Mouse (Mus musculus): ENCODE measurements around the gene Sorbs2. TPM values are rescaled to one million over a fixed set of nuclear protein-coding genes. Genes with fewer than 3 reads are reported as not detected.

Gene Sorbs2
- polyA plus RNA-seq, 1 experiment from 2014 or later: 66.1 TPM

- Histone ChIP-seq H3K4me3 (ENCODE audit: low read depth, low read length) (no peak overlapping the region), H3K9ac (ENCODE audit: low read depth, low read length) (no peak overlapping the region), H3K27ac (ENCODE audit: low read depth, low read length) (no peak overlapping the region), H3K27me3 (ENCODE audit: control insufficient read depth, insufficient read depth, low read length) (no peaks in the 10 kb centered on the region), H3K4me2 (replicated peaks; ENCODE audit: low read depth, low read length) (no peak overlapping the region), H3K4me1 (replicated peaks; ENCODE audit: control insufficient read depth, insufficient read depth, low read length) (no peaks in the 10 kb centered on the region), H3K9me3 (ENCODE audit: control insufficient read depth, low read length) (no peaks in the 10 kb centered on the region), H3K36me3 (ENCODE audit: control insufficient read depth, insufficient read depth, low read length) (no peaks in the 10 kb centered on the region)
- DNase-seq (ENCODE audit: low spot score) (no peak), ATAC-seq (ENCODE audit: low FRiP score) (no peak)
Observed at GRCm38 (mm10) chr8:45639444-45639843, 131.9 kb downstream of the Sorbs2 start.

DNA sequence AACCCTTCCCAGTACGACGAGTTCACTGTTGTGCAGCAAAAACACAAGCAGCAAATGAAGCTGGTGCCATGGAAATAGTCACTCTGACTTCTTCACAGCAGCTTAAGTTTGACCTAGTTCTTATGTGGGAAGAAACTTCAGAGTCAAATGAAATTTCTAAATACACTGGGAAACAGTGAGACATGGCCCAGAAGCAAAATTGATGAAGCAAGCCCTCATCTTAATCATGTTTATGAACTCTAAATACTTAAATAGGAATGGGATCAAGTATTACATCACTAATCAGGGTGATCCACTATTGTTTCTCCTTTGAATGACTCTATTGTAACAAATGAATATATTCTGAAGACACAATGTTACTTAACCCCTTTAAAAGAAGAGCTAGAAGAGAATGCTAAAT lies 137.1 kb downstream of the Sorbs2 start:
- Histone ChIP-seq H3K27me3 (ENCODE audit: control insufficient read depth, insufficient read depth, low read length) (no peaks in the 10 kb centered on the region), H3K9me3 (ENCODE audit: control insufficient read depth, low read length) (no peaks in the 10 kb centered on the region), H3K4me1 (replicated peaks; ENCODE audit: control insufficient read depth, insufficient read depth, low read length) (no peaks in the 10 kb centered on the region), H3K9ac (ENCODE audit: low read depth, low read length) (no peak overlapping the region), H3K4me2 (replicated peaks; ENCODE audit: low read depth, low read length) (no peak overlapping the region), H3K36me3 (ENCODE audit: control insufficient read depth, insufficient read depth, low read length) (no peaks in the 10 kb centered on the region), H3K27ac (ENCODE audit: low read depth, low read length) (no peak overlapping the region), H3K4me3 (ENCODE audit: low read depth, low read length) (no peak overlapping the region)
- ATAC-seq (ENCODE audit: low FRiP score) (no peak), DNase-seq (ENCODE audit: low spot score) (no peak)
- WGBS: 92% methylated on average over 2 of the region's 2 CpGs

- ATAC-seq (ENCODE audit: low FRiP score): no peak
- no peaks in the 10 kb centered on the region for H3K36me3 ChIP-seq (ENCODE audit: control insufficient read depth, insufficient read depth, low read length)
- WGBS: 90% methylated on average over 7 of the region's 7 CpGs
- no peaks in the 10 kb centered on the region for H3K9me3 ChIP-seq (ENCODE audit: control insufficient read depth, low read length)
- H3K4me3 ChIP-seq (ENCODE audit: low read depth, low read length): no peak overlapping the region
- H3K27me3 ChIP-seq (ENCODE audit: control insufficient read depth, insufficient read depth, low read length): no peaks in the 10 kb centered on the region
- no peak for DNase-seq (ENCODE audit: low spot score)
- H3K27ac ChIP-seq (ENCODE audit: low read depth, low read length): no peak overlapping the region
- H3K4me2 ChIP-seq (replicated peaks; ENCODE audit: low read depth, low read length): no peak overlapping the region
- no peak overlapping the region for H3K9ac ChIP-seq (ENCODE audit: low read depth, low read length)
- no peaks in the 10 kb centered on the region for H3K4me1 ChIP-seq (replicated peaks; ENCODE audit: control insufficient read depth, insufficient read depth, low read length)
Observed at GRCm38 (mm10) chr8:45649063-45649462, 141.5 kb downstream of the Sorbs2 start.

DNA sequence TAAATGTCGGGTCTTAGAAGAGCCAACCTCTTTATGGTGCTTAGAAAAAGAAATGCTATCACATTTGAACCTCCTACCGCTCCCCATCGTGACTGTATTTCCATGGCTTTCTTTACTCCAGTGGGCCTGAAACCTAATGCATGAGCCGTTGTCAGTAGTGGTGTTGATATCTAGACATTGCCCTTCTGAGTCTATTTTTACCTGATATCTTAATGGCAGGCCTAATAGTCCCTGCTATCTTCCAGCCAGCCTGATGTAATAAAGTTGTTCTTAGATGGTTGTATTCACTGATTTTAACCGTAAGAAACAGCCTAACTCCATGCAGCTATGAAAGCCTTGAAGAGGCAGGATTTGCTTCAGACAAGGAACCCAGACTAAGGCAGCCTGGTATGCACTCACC lies 142.4 kb downstream of the Sorbs2 start:
- Histone ChIP-seq H3K9ac (ENCODE audit: low read depth, low read length) (no peak overlapping the region), H3K4me1 (replicated peaks; ENCODE audit: control insufficient read depth, insufficient read depth, low read length) (0 out of 2 replicates have a peak, but pooled peaks cover 2% of the 10 kb centered on the region), H3K27ac (ENCODE audit: low read depth, low read length) (no peak overlapping the region), H3K36me3 (ENCODE audit: control insufficient read depth, insufficient read depth, low read length) (no peaks in the 10 kb centered on the region), H3K4me3 (ENCODE audit: low read depth, low read length) (no peak overlapping the region), H3K4me2 (replicated peaks; ENCODE audit: low read depth, low read length) (no peak overlapping the region), H3K27me3 (ENCODE audit: control insufficient read depth, insufficient read depth, low read length) (no peaks in the 10 kb centered on the region), H3K9me3 (ENCODE audit: control insufficient read depth, low read length) (no peaks in the 10 kb centered on the region)
- ATAC-seq (ENCODE audit: low FRiP score) (no peak), DNase-seq (ENCODE audit: low spot score) (no peak)
- 92% methylated on average over 5 of the region's 5 CpGs for WGBS

DNA sequence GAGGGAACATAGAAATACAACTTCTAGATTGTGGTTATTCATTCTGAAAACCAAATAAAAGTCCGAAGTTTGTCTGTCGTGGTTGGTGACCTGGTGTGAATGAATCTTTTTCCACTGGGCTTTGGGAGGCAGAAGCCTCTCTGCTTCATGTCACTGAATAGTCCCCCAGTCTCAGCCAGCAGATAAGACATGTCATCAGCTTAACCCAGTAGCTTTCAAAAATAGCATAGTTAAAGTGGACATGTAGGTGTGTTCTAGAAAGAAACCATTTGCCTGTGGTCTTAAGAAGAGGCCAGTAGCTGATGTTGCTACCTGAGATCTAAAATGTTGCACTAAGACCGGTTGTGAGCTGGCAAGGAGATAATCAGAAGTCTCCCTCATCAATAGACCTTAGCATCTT lies 150.4 kb downstream of the Sorbs2 start:
- H3K4me1 ChIP-seq (replicated peaks; ENCODE audit: control insufficient read depth, insufficient read depth, low read length): 0 out of 2 replicates have a peak, but pooled peaks cover 2% of the 10 kb centered on the region
- WGBS: 80% methylated on average over 3 of the region's 3 CpGs
- H3K27ac ChIP-seq (ENCODE audit: low read depth, low read length): no peak overlapping the region
- ATAC-seq (ENCODE audit: low FRiP score) (no peak), DNase-seq (ENCODE audit: low spot score) (no peak)
- H3K4me3 ChIP-seq (ENCODE audit: low read depth, low read length): no peak overlapping the region
- no peaks in the 10 kb centered on the region for H3K9me3 ChIP-seq (ENCODE audit: control insufficient read depth, low read length)
- no peaks in the 10 kb centered on the region for H3K36me3 ChIP-seq (ENCODE audit: control insufficient read depth, insufficient read depth, low read length)
- no peaks in the 10 kb centered on the region for H3K27me3 ChIP-seq (ENCODE audit: control insufficient read depth, insufficient read depth, low read length)
- H3K9ac ChIP-seq (ENCODE audit: low read depth, low read length): no peak overlapping the region
- no peak overlapping the region for H3K4me2 ChIP-seq (replicated peaks; ENCODE audit: low read depth, low read length)

DNA sequence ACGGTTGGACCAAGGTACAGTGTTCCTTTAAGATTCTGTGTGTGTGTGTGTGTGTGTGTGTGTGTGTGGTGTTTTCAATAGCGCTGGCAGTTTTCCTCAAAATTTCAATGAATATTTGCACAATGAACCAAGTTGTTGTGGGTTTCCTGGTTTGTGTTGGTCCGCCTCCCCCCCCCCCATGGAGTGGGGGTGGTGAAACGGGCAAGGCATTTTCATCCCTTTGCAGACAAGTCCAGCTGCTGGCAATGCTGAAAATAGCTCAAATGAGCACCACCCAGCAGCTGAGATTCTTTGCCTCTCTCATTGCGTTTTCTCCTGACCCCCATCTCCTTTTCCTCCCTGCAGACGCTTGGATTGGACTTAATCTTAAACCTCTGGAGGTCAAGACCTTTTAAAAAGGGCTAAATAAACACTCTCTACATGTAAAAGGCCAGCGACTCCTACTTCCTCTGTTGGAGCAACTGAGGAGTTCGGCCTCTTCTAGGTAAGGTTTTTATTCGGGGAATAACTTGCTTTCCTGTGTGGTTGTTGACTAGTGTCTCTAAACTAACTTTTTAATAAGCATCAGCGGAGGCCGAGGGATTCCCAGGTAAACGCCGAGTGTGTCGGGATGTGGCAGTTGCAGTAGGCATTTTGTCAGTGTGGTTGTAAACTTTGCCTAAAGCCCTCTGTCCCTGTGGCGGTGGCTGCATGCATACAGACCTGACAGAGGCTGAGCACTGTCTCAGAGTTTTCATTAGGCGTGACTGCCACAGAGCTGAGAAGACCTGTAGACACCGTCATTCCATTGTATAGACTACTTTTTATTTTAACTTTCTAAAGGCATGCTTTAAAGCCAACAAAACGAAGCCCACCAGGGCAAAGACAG lies 151.1 kb downstream of the Sorbs2 start:
- H3K4me3 ChIP-seq (ENCODE audit: low read depth, low read length): no peak overlapping the region
- H3K27me3 ChIP-seq (ENCODE audit: control insufficient read depth, insufficient read depth, low read length): no peaks in the 10 kb centered on the region
- no peaks in the 10 kb centered on the region for H3K36me3 ChIP-seq (ENCODE audit: control insufficient read depth, insufficient read depth, low read length)
- ATAC-seq (ENCODE audit: low FRiP score): no peak
- H3K27ac ChIP-seq (ENCODE audit: low read depth, low read length): no peak overlapping the region
- H3K9ac ChIP-seq (ENCODE audit: low read depth, low read length): no peak overlapping the region
- WGBS: 39% methylated on average over 18 of the region's 18 CpGs
- DNase-seq (ENCODE audit: low spot score): peak; percentile 19
- no peaks in the 10 kb centered on the region for H3K9me3 ChIP-seq (ENCODE audit: control insufficient read depth, low read length)
- H3K4me2 ChIP-seq (replicated peaks; ENCODE audit: low read depth, low read length): no peak overlapping the region
- 0 out of 2 replicates have a peak, but pooled peaks cover 2% of the 10 kb centered on the region for H3K4me1 ChIP-seq (replicated peaks; ENCODE audit: control insufficient read depth, insufficient read depth, low read length)

DNA sequence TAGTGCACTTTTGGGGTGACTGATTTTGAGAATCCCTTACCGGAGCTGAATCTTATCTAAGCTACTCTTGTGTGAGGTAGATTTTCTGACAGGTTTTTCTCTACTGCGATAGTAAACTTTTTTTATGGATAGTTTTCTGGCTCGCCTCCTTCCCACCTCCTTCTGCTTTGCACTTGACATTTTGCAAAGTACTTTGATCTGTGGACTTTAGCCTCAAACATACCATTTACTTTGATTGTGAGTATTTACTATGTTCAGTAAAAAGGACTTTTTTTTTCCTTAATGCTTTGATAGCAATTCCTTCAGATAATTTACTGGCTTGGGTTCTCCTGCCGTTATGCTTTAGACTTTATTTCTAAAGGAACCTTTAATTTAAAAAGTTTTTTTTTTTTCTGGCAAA lies 151.9 kb downstream of the Sorbs2 start:
- Histone ChIP-seq H3K4me2 (replicated peaks; ENCODE audit: low read depth, low read length) (no peak overlapping the region), H3K27ac (ENCODE audit: low read depth, low read length) (no peak overlapping the region), H3K9ac (ENCODE audit: low read depth, low read length) (no peak overlapping the region), H3K36me3 (ENCODE audit: control insufficient read depth, insufficient read depth, low read length) (no peaks in the 10 kb centered on the region), H3K9me3 (ENCODE audit: control insufficient read depth, low read length) (no peaks in the 10 kb centered on the region), H3K4me1 (replicated peaks; ENCODE audit: control insufficient read depth, insufficient read depth, low read length) (0 out of 2 replicates have a peak, but pooled peaks cover 1% of the 10 kb centered on the region), H3K27me3 (ENCODE audit: control insufficient read depth, insufficient read depth, low read length) (no peaks in the 10 kb centered on the region), H3K4me3 (ENCODE audit: low read depth, low read length) (no peak overlapping the region)
- WGBS: 91% methylated on average over 4 of the region's 4 CpGs
- no peak for ATAC-seq (ENCODE audit: low FRiP score)
- no peak for DNase-seq (ENCODE audit: low spot score)

DNA sequence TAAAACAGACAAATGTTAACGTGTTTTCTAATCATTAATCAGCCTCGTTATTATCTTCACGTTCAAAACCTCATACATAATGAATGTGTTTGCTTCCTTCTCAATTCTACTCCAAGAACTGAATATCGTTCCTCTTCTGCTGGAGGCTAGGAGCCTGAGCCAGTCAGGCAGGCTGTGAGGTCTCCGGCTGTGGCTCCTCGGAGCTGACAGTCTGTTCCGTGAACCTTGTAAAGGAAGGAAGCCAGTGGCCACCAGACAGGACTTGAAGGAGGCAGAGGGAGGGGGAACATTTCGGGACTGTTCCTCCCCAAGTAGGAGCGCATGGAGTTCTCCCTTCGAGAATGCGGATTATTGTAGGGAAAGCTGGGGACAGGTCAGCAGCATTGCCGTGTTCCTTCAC lies 153.0 kb downstream of the Sorbs2 start:
- Histone ChIP-seq H3K4me3 (ENCODE audit: low read depth, low read length) (no peak overlapping the region), H3K4me1 (replicated peaks; ENCODE audit: control insufficient read depth, insufficient read depth, low read length) (no peaks in the 10 kb centered on the region), H3K4me2 (replicated peaks; ENCODE audit: low read depth, low read length) (no peak overlapping the region), H3K36me3 (ENCODE audit: control insufficient read depth, insufficient read depth, low read length) (no peaks in the 10 kb centered on the region), H3K9ac (ENCODE audit: low read depth, low read length) (no peak overlapping the region), H3K9me3 (ENCODE audit: control insufficient read depth, low read length) (no peaks in the 10 kb centered on the region), H3K27ac (ENCODE audit: low read depth, low read length) (no peak overlapping the region), H3K27me3 (ENCODE audit: control insufficient read depth, insufficient read depth, low read length) (no peaks in the 10 kb centered on the region)
- WGBS: 78% methylated on average over 12 of the region's 12 CpGs
- ATAC-seq (ENCODE audit: low FRiP score) (no peak), DNase-seq (ENCODE audit: low spot score) (no peak)

- no peaks in the 10 kb centered on the region for H3K36me3 ChIP-seq (ENCODE audit: control insufficient read depth, insufficient read depth, low read length)
- no peak overlapping the region for H3K27ac ChIP-seq (ENCODE audit: low read depth, low read length)
- no peaks in the 10 kb centered on the region for H3K4me1 ChIP-seq (replicated peaks; ENCODE audit: control insufficient read depth, insufficient read depth, low read length)
- ATAC-seq (ENCODE audit: low FRiP score): no peak
- no peaks in the 10 kb centered on the region for H3K27me3 ChIP-seq (ENCODE audit: control insufficient read depth, insufficient read depth, low read length)
- H3K4me3 ChIP-seq (ENCODE audit: low read depth, low read length): no peak overlapping the region
- 58% methylated on average over 4 of the region's 4 CpGs for WGBS
- no peak overlapping the region for H3K9ac ChIP-seq (ENCODE audit: low read depth, low read length)
- DNase-seq (ENCODE audit: low spot score): no peak
- H3K9me3 ChIP-seq (ENCODE audit: control insufficient read depth, low read length): no peaks in the 10 kb centered on the region
- H3K4me2 ChIP-seq (replicated peaks; ENCODE audit: low read depth, low read length): no peak overlapping the region
Observed at GRCm38 (mm10) chr8:45661605-45662004, 154.0 kb downstream of the Sorbs2 start.
